Mouse (Mus musculus) limb, embryonic 13.5 days (tissue): Measurements from ENCODE around the gene Mical2. TPM values are rescaled to one million over a fixed set of nuclear protein-coding genes. Genes with fewer than 3 reads are reported as not detected.

Source experiments
- polyA plus RNA-seq: library from polyadenylated mRNA; unstranded; fragments of >200 nt; fragmentation: Nextera tagmentation; extraction: Ambion mirVana; gene quantifications from 2 replicates; pipeline ENCODE4 v1.2.1, GENCODE M21; 2015

The Mical2 gene
- polyA plus RNA-seq, 1 experiment from 2014 or later, result 2.3 TPM

Other genes with a start within 250 kb of the Mical2 start
- gene Usp47, start 202.4 kb upstream of the Mical2 start, polyA plus RNA-seq, result 76.8 and 80.1 TPM in 2 replicates
- gene Dkk3, start 66.8 kb upstream of the Mical2 start, polyA plus RNA-seq, result 41.3 and 45.4 TPM in 2 replicates
- 95.6 and 108 TPM in 2 replicates for gene Parva, start 201.6 kb downstream of the Mical2 start, polyA plus RNA-seq